Mouse (Mus musculus) bone marrow, adult 2 months (tissue): Measurements from ENCODE around the gene Gm29609.
"Not testable (repeated sequence)": the region's sequence is repeated elsewhere in the genome, so short reads cannot be mapped to it uniquely, and the experiment has no call there.

Experiments used
- CTCF ChIP-seq: fragments of 200-500 bp; IDR thresholded peaks from 2 replicates; pipeline ENCODE4 v1.5.1; 2011; ENCODE audit warnings: low read length, control low read depth; ENCODE audit not compliant: control insufficient read depth, insufficient read depth
- POLR2A ChIP-seq: fragments of 200-500 bp; IDR thresholded peaks from 2 replicates; pipeline ENCODE4 v1.6.1; 2011; ENCODE audit warnings: low read depth, mild to moderate bottlenecking, control low read depth, low read length, borderline replicate concordance; ENCODE audit not compliant: control insufficient read depth

GRCm38 (mm10) chr5:31216554-31216953 is 36.8 kb upstream of the Gm29609 start:
- TF ChIP-seq POLR2A, CTCF: not testable (repeated sequence)
